Mouse (Mus musculus): ENCODE measurements around the gene Tiprl.

Tiprl gene

DNA sequence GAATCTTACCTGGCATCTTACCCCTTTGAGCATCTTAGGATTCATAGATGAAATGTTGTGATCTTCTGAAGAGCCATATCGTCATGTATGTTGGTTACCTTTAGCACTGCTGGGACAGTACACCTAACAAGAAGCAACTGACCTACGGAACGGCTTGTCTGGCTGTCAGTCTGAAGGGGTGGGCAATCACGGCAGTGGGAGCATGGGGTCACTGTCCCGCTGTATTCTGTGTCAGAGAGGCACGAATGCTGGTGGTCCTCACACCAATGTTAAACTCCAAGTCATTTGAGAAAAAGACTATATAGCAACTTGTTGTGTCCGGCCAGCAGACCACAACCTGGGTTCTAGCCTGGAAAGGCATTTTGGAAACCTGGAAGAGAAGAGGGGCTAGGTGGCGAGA lies 65.5 kb downstream of the Tiprl start:
- no peak for DNase-seq

DNA sequence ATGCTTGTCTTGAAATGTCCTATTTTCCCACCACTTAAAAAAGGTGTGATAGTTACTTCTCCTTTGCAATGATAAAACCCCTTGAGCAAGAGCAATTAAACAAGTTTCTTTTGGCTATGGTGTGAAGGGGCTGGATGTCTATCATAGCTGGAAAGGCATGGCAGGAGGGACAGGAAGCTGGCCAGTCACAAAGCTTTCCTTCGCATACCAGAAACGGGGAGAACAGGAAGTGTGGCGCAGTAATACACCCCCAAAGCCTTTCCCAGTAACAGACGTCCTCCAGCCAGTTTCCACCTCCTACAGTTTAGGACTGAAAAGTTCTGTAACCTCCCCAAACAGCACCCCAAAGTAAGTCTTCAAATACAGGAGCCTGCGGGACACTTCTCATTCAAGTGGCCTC lies 66.6 kb downstream of the Tiprl start:
- DNase-seq, result no peak

DNA sequence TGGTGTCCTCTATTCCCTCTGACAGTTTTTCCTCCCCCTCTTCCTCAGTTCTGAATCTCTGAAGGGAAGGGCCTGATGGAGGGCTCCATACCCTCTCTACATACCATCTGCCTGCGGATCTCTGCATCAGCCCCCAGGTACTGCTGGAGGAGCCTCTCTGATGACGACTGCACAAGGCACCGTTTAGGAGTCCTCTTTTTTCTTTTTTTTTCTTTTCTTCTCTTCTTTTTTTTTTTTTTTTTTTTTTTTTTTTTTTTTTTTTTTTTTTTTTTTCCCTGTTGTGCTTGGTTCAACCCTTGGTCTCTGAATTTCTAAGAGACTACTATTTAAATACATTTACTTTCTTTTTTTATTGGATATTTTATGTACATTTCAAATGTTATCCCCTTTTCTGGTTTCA lies 67.3 kb downstream of the Tiprl start:
- DNase-seq, result no peak

DNA sequence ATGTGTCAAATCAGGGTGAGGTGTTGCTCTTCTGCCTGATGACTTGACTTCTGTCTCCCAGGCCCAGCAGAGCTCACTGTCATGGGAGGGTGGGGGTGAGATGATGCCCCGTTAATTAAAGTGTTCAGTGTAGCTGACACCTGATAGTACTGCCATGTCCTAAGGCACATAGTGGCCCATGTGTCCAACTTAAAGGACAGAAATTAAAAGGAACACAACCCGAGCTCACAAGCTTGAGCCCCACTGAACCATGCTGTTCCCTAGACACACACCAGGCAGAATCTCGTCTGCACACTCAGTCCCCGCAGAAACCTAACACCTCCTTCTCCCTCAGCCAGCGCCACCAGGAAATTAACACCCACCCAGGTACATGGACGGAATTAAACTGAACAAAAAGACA lies 71.9 kb downstream of the Tiprl start:
- no peak for DNase-seq

All from kidney, postnatal 10 days (tissue).